Mouse (Mus musculus): Measurements from ENCODE around the gene Tcf20.

DNA sequence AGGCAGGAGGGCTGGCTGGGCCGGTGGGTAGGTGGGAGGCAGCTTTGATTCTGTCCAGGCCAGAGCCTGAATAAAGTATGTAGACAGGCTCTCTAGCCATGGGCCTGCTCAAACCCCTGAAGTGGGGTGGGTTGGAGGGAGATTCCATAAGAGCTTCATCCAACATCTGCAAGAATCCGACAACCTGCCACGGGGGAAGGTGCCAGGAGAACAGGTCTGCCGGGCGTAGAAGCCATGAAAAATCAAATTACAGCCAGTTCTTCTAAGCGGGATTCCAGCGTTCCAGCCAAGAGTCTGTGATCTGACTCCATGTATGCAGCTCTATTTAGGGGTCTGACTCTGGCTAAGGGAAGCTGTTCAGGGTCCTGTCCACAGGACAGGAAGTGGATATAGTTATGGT, 3.1 kb downstream of the Tcf20 start:
- TF ChIP-seq GATA1 (IDR thresholded peaks at IDR 0.05; ENCODE audit: borderline replicate concordance, low read length) = no peak
- no peak for TF ChIP-seq FLI1 (IDR thresholded peaks at IDR 0.05; ENCODE audit: low read length)
